In genomic region chr9:57989309-57989708, GRCm38 (mm10) we compare ENCODE assay signal across 34 mouse cellular contexts. TPM values are rescaled to one million over a fixed set of nuclear protein-coding genes. Genes with fewer than 3 reads are reported as not detected.
"Had no signal": no experiment of that assay in that cellular context is flagged by ENCODE, and none has a peak within 500 bp of the region (broad histone marks: within the 10 kb centered on the region; RNA-seq: fewer than 3 reads in every experiment).

No protein-coding gene starts in this region.

- H3K27ac ChIP-seq: limb, embryonic 10.5 days; limb, embryonic 12.5 days; limb, embryonic 13.5 days; limb, embryonic 15.5 days; liver, embryonic 12.5 days; liver, embryonic 13.5 days; liver, embryonic 14.5 days; liver, embryonic 15.5 days; lung, embryonic 15.5 days; macrophage; midbrain, embryonic 10.5 days; midbrain, embryonic 12.5 days; midbrain, embryonic 13.5 days; midbrain, embryonic 15.5 days; neural tube, embryonic 12.5 days had no signal

- H3K4me3 ChIP-seq: limb, embryonic 10.5 days; limb, embryonic 12.5 days; limb, embryonic 13.5 days; limb, embryonic 15.5 days; liver, embryonic 12.5 days; liver, embryonic 13.5 days; liver, embryonic 15.5 days; lung, embryonic 15.5 days; megakaryocyte, embryonic 14.5 days; midbrain, embryonic 10.5 days; midbrain, embryonic 12.5 days; midbrain, embryonic 13.5 days; midbrain, embryonic 15.5 days; myocyte; neural tube, embryonic 12.5 days had no signal

- H3K36me3 ChIP-seq: limb, embryonic 10.5 days; limb, embryonic 12.5 days; limb, embryonic 13.5 days; limb, embryonic 15.5 days; liver, embryonic 12.5 days; liver, embryonic 13.5 days; liver, embryonic 15.5 days; lung, embryonic 15.5 days; midbrain, embryonic 10.5 days; midbrain, embryonic 12.5 days; midbrain, embryonic 13.5 days; midbrain, embryonic 15.5 days; neural tube, embryonic 12.5 days had no signal

- H3K9ac ChIP-seq: limb, embryonic 12.5 days; limb, embryonic 13.5 days; limb, embryonic 15.5 days; liver, embryonic 12.5 days; liver, embryonic 13.5 days; liver, embryonic 14.5 days; liver, embryonic 15.5 days; liver, postnatal 0 days; lung, embryonic 14.5 days; lung, embryonic 15.5 days; midbrain, embryonic 12.5 days; midbrain, embryonic 13.5 days; midbrain, embryonic 15.5 days; neural tube, embryonic 12.5 days had no signal

- H3K27me3 ChIP-seq: limb, embryonic 13.5 days; limb, embryonic 15.5 days; lung, embryonic 15.5 days; midbrain, embryonic 13.5 days; midbrain, embryonic 15.5 days; neural tube, embryonic 12.5 days had no signal

- H3K4me1 ChIP-seq: liver, embryonic 12.5 days; liver, embryonic 13.5 days; liver, embryonic 15.5 days; lung, embryonic 15.5 days; neural tube, embryonic 12.5 days had no signal

- DNase-seq: left cerebral cortex, postnatal 4 days; liver; liver, embryonic 13.5 days; liver, postnatal 0 days; lung, adult 18-20 months; lung, adult 2 months; lung, embryonic 14.5 days; lung, postnatal 10 days; lung, postnatal 14 days; lung, postnatal 36 days; lung, postnatal 4 days; midbrain, embryonic 14.5 days had no signal

- ATAC-seq: liver, embryonic 12.5 days; liver, postnatal 0 days; lung, postnatal 0 days; midbrain, embryonic 13.5 days; midbrain, embryonic 15.5 days; midbrain, embryonic 16.5 days had no signal

- H3K9me3 ChIP-seq: limb, embryonic 10.5 days; limb, embryonic 12.5 days; limb, embryonic 13.5 days; limb, embryonic 15.5 days; liver, embryonic 12.5 days; liver, embryonic 13.5 days; liver, embryonic 15.5 days; lung, embryonic 15.5 days; midbrain, embryonic 10.5 days; midbrain, embryonic 12.5 days; midbrain, embryonic 13.5 days; midbrain, embryonic 15.5 days; neural tube, embryonic 12.5 days had no signal

- H3K4me2 ChIP-seq: limb, embryonic 12.5 days; limb, embryonic 13.5 days; limb, embryonic 15.5 days; liver, embryonic 11.5 days; liver, embryonic 12.5 days; liver, embryonic 13.5 days; liver, embryonic 15.5 days; lung, embryonic 14.5 days; lung, embryonic 15.5 days; midbrain, embryonic 11.5 days; midbrain, embryonic 12.5 days; midbrain, embryonic 13.5 days; midbrain, embryonic 15.5 days; neural tube, embryonic 12.5 days had no signal

RNA-seq across cellular contexts. Expression of gene Cyp11a1, which starts 16.9 kb away (rescaled TPM):
- total RNA-seq: liver, adult 2 months; megakaryocyte-erythroid progenitor cell, adult 5-6 weeks had no signal
- polyA plus RNA-seq: liver, adult 2 months; liver, embryonic 11.5 days; macrophage; midbrain, embryonic 11.5 days; neural tube, embryonic 12.5 days had no signal

RNA-seq across cellular contexts. Expression of gene Sema7a, which starts 49.4 kb away (rescaled TPM):
- total RNA-seq: megakaryocyte-erythroid progenitor cell, adult 5-6 weeks had no signal
- polyA plus RNA-seq: liver, embryonic 12.5 days; liver, embryonic 13.5 days; liver, embryonic 15.5 days; liver, postnatal 0 days had no signal
